Mouse (Mus musculus): Measurements from ENCODE around the gene Pdgfb. TPM values are rescaled to one million over a fixed set of nuclear protein-coding genes. Genes with fewer than 3 reads are reported as not detected.

Gene Pdgfb
- polyA plus RNA-seq, 1 experiment from 2014 or later, result 2.5 TPM

GRCm38 (mm10) chr15:80013256-80014030, 1.3 kb downstream of the Pdgfb start:
- Histone ChIP-seq H3K4me2 (replicated peaks) (peak overlapping the region; percentile 89), H3K27me3 (peaks cover 76% of the 10 kb centered on the region), H3K9ac (peak overlapping the region; percentile 74), H3K4me1 (peaks cover 31% of the 10 kb centered on the region), H3K4me3 (peak overlapping the region; percentile 51), H3K9me3 (replicated peaks) (no peaks in the 10 kb centered on the region), H3K27ac (no peak overlapping the region), H3K36me3 (no peaks in the 10 kb centered on the region)
- 3% methylated on average over 36 of the region's 36 CpGs for WGBS
- ATAC-seq (ENCODE audit: low FRiP score), result peak; percentile 3; the same call in 1 of the 2 replicates

- WGBS, result 1% methylated on average over 54 of the region's 60 CpGs
- H3K27ac ChIP-seq, result no peak overlapping the region
- H3K9me3 ChIP-seq (replicated peaks), result no peaks in the 10 kb centered on the region
Observed at GRCm38 (mm10) chr15:80012527-80013201, 2.1 kb downstream of the Pdgfb start.

GRCm38 (mm10) chr15:80011778-80012526, 2.8 kb downstream of the Pdgfb start:
- Histone ChIP-seq H3K9me3 (replicated peaks) (no peaks in the 10 kb centered on the region), H3K4me3 (peak overlapping the region; percentile 51), H3K4me1 (peaks cover 31% of the 10 kb centered on the region), H3K36me3 (no peaks in the 10 kb centered on the region), H3K27me3 (peaks cover 72% of the 10 kb centered on the region), H3K27ac (no peak overlapping the region), H3K4me2 (replicated peaks) (peak overlapping the region; percentile 89), H3K9ac (peak overlapping the region; percentile 74)
- ATAC-seq (ENCODE audit: low FRiP score), result peak; percentile 59
- 1% methylated on average over 54 of the region's 56 CpGs for WGBS

More at GRCm38 (mm10) chr15:80012527-80013201, 2.1 kb downstream of the Pdgfb start:
- Histone ChIP-seq H3K4me3 (peak overlapping the region; percentile 51), H3K4me1 (peaks cover 31% of the 10 kb centered on the region), H3K36me3 (no peaks in the 10 kb centered on the region), H3K27me3 (peaks cover 74% of the 10 kb centered on the region), H3K4me2 (replicated peaks) (peak overlapping the region; percentile 89), H3K9ac (peak overlapping the region; percentile 74)
- ATAC-seq (ENCODE audit: low FRiP score), result peak; percentile 46

- no peaks in the 10 kb centered on the region for H3K9me3 ChIP-seq (replicated peaks)
- H3K4me2 ChIP-seq (replicated peaks), result no peak overlapping the region; the same call in 1 of the 2 replicates
- 38% methylated on average over 6 of the region's 6 CpGs for WGBS
- peaks cover 31% of the 10 kb centered on the region for H3K4me1 ChIP-seq
- H3K27ac ChIP-seq, result no peak overlapping the region
- H3K27me3 ChIP-seq, result peaks cover 69% of the 10 kb centered on the region
- H3K4me3 ChIP-seq, result no peak overlapping the region
- H3K9ac ChIP-seq, result no peak overlapping the region; the same call in 1 of the 2 replicates
- H3K36me3 ChIP-seq, result no peaks in the 10 kb centered on the region
- ATAC-seq (ENCODE audit: low FRiP score), result no peak
Observed at GRCm38 (mm10) chr15:80011194-80011593, 3.6 kb downstream of the Pdgfb start.

- WGBS, result 37% methylated on average over 7 of the region's 7 CpGs
- Histone ChIP-seq H3K36me3 (no peaks in the 10 kb centered on the region), H3K9ac (no peak overlapping the region), H3K27me3 (peaks cover 59% of the 10 kb centered on the region), H3K4me2 (replicated peaks) (no peak overlapping the region), H3K4me1 (peaks cover 33% of the 10 kb centered on the region), H3K9me3 (replicated peaks) (no peaks in the 10 kb centered on the region), H3K4me3 (no peak overlapping the region), H3K27ac (no peak overlapping the region)
- ATAC-seq (ENCODE audit: low FRiP score), result no peak
Observed at GRCm38 (mm10) chr15:80010182-80010558, 4.6 kb downstream of the Pdgfb start.

- Histone ChIP-seq H3K27me3 (peaks cover 53% of the 10 kb centered on the region), H3K36me3 (no peaks in the 10 kb centered on the region), H3K4me1 (peaks cover 35% of the 10 kb centered on the region), H3K9me3 (replicated peaks) (no peaks in the 10 kb centered on the region), H3K9ac (no peak overlapping the region), H3K4me2 (replicated peaks) (no peak overlapping the region), H3K4me3 (no peak overlapping the region), H3K27ac (no peak overlapping the region)
- no peak for ATAC-seq (ENCODE audit: low FRiP score)
- WGBS, result 44% methylated on average over 8 of the region's 12 CpGs
Observed at GRCm38 (mm10) chr15:80009421-80010181, 5.2 kb downstream of the Pdgfb start.

GRCm38 (mm10) chr15:80008461-80008860, 6.3 kb downstream of the Pdgfb start:
- H3K36me3 ChIP-seq, result no peaks in the 10 kb centered on the region
- H3K9ac ChIP-seq, result no peak overlapping the region
- no peak overlapping the region for H3K27ac ChIP-seq
- H3K9me3 ChIP-seq (replicated peaks), result no peaks in the 10 kb centered on the region
- peaks cover 29% of the 10 kb centered on the region for H3K4me1 ChIP-seq
- H3K27me3 ChIP-seq, result peaks cover 42% of the 10 kb centered on the region
- H3K4me3 ChIP-seq, result no peak overlapping the region
- no peak for ATAC-seq (ENCODE audit: low FRiP score)
- H3K4me2 ChIP-seq (replicated peaks), result no peak overlapping the region
- WGBS, result 86% methylated on average over 6 of the region's 6 CpGs

GRCm38 (mm10) chr15:80006156-80006555, 8.6 kb downstream of the Pdgfb start:
- no peak overlapping the region for H3K4me3 ChIP-seq
- no peaks in the 10 kb centered on the region for H3K9me3 ChIP-seq (replicated peaks)
- peaks cover 13% of the 10 kb centered on the region for H3K4me1 ChIP-seq
- WGBS, result 85% methylated on average over 7 of the region's 7 CpGs
- no peak overlapping the region for H3K4me2 ChIP-seq (replicated peaks)
- no peak overlapping the region for H3K27ac ChIP-seq
- no peaks in the 10 kb centered on the region for H3K36me3 ChIP-seq
- H3K9ac ChIP-seq, result no peak overlapping the region
- H3K27me3 ChIP-seq, result peaks cover 19% of the 10 kb centered on the region
- ATAC-seq (ENCODE audit: low FRiP score), result no peak

- no peak overlapping the region for H3K4me2 ChIP-seq (replicated peaks)
- no peaks in the 10 kb centered on the region for H3K9me3 ChIP-seq (replicated peaks)
- no peak overlapping the region for H3K4me3 ChIP-seq
- WGBS, result 77% methylated on average over 10 of the region's 10 CpGs
- H3K27ac ChIP-seq, result no peak overlapping the region
- ATAC-seq (ENCODE audit: low FRiP score), result no peak
- H3K36me3 ChIP-seq, result no peaks in the 10 kb centered on the region
- H3K9ac ChIP-seq, result no peak overlapping the region
- H3K4me1 ChIP-seq, result peaks cover 15% of the 10 kb centered on the region
- peaks cover 12% of the 10 kb centered on the region for H3K27me3 ChIP-seq
Observed at GRCm38 (mm10) chr15:80005436-80005835, 9.3 kb downstream of the Pdgfb start.

GRCm38 (mm10) chr15:80004644-80005340, 10.0 kb downstream of the Pdgfb start:
- Histone ChIP-seq H3K4me3 (no peak overlapping the region), H3K27me3 (peaks cover 6% of the 10 kb centered on the region; the same call in 1 of the 2 replicates), H3K27ac (0 out of 2 replicates have a peak overlapping the region, but pooled peaks have one; percentile 14), H3K4me2 (replicated peaks) (no peak overlapping the region), H3K4me1 (peaks cover 15% of the 10 kb centered on the region), H3K9me3 (replicated peaks) (no peaks in the 10 kb centered on the region), H3K36me3 (no peaks in the 10 kb centered on the region), H3K9ac (no peak overlapping the region)
- ATAC-seq (ENCODE audit: low FRiP score), result peak; percentile 43; the same call in 1 of the 2 replicates
- WGBS, result 17% methylated on average over 14 of the region's 14 CpGs

- H3K36me3 ChIP-seq, result no peaks in the 10 kb centered on the region
- no peak overlapping the region for H3K9ac ChIP-seq
- no peak overlapping the region for H3K4me2 ChIP-seq (replicated peaks)
- no peaks in the 10 kb centered on the region for H3K9me3 ChIP-seq (replicated peaks)
- H3K27me3 ChIP-seq, result peaks cover 4% of the 10 kb centered on the region; the same call in 1 of the 2 replicates
- H3K4me3 ChIP-seq, result no peak overlapping the region
- no peak for ATAC-seq (ENCODE audit: low FRiP score)
- peaks cover 15% of the 10 kb centered on the region for H3K4me1 ChIP-seq
- WGBS, result 42% methylated on average over 2 of the region's 2 CpGs
- H3K27ac ChIP-seq, result no peak overlapping the region
Observed at GRCm38 (mm10) chr15:80003581-80003980, 11.2 kb downstream of the Pdgfb start.
